Mouse (Mus musculus): Measurements from ENCODE around the gene Rbm38.

Rbm38 gene

DNA sequence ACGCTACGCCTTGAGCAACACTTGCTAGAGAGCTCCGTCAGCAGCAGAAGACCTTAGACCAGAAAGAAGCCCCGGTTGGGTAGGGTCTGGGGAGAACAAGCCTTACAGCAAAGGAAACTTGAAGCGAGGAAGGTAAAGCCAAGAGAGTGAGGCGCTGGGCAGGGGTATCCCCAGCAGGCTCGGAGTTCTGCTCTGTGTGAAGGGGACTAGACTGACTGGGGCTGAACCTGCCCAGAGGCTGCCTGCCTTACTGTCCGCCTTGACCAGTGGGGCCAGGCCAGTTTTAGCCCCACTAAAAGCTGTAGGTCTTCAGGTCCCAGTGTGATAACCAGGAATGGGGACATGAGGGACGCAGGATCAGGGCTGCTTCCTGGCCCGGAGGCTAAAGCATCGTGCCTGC is at the start of gene Rbm38:
TSS of gene Rbm38 (plus strand) at position 69 of the 400 bp plus-strand sequence.
- DNase-seq (ENCODE audit: low spot score in 2 of 2): no peak

DNA sequence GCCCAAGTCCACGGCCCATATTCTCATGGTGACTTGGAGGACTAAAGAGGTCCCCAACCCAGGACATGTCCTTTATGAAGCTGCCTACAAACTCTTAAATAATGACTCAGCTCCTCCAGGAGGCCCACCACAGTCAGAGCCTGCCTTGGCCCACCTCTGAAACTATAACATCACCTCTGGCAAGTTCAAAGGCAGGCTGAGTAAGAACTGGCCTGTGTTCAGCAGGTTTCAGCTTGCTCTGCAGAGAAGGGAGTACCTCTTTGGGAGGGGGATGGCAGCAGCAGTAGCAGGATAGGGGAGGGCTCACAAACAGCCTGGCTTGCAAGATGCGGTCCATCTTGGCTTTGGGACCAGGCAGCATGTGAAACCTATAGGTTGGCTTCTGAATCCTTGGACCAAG is 48.4 kb upstream of the Rbm38 start:
- DNase-seq (ENCODE audit: low spot score in 2 of 2): no peak

DNA sequence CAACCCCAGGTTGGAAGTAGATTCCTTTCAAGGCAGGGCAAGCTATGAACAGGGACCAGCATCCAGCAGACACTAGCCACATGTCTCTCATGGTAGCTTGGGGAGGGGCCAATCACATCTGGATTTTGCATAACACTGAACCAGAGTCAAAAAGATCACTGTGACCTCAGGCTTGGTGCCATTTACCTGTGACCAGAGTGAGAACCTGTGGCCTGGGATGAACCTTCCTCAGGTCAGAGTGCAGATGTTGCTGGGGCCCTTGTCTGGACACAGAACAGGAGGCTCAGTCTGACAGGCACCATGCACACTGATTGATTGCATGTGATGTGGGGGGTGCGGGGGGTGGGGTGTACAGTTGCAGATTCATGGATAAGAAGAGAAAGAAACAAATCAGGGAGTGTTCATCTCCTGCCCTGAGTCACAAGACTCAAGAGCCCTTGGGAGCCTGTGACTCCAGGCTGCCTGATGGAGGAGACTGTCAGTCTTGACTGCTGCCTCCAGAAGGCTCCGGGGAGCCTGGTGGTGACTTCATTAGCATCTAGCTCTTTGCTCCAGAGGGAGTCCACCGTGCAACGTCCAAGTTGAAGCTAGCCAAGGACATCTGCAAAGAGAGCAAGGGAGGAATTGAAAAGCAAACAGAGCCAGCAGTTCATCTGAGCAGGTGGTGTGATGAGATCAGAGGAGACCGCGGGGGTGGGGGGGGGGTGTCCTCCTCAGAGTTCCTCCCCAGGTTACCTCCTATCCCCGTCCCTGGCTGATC is 46.3 kb upstream of the Rbm38 start:
- DNase-seq (ENCODE audit: low spot score in 2 of 2): no peak

DNA sequence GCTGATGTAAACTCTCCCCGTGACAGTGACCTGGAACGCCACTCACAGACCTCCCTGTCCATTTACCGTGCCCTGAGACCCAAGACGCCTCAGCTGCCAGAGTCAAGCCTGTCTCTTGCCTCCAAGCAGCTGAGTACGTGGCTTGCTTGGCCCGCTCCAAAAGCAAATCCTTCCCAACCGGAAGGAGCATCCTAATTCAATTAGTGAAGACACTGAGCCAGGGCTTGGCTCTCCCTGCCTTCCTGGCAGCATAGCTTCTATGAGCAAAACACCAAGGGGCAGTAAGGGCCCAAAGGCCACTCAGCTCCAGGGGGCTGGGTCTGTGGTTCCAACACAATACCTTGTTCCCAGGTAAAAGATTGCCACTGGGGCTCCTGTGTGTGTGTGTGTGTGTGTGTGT is 45.6 kb upstream of the Rbm38 start:
- DNase-seq (ENCODE audit: low spot score in 2 of 2): no peak

DNA sequence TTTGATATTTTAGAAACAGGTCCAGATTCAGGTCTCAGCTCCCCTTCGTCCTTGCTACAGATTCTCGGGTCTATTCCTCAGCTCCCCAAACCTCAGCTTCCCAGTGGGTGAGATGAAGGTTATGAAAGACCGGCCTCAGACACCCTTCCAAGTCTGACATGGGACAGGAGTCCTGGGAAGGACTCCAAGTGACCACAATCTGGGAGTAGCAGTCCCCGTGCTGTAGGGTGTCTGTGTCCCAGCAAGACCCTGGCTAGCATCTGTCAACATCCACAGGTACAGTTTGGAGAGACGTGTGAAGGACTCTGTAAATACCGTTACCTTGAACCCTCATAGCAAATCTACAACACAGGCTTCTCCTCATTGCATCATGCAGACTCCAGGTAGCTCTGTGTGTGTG is 45.1 kb upstream of the Rbm38 start:
- DNase-seq (ENCODE audit: low spot score in 2 of 2): no peak

DNA sequence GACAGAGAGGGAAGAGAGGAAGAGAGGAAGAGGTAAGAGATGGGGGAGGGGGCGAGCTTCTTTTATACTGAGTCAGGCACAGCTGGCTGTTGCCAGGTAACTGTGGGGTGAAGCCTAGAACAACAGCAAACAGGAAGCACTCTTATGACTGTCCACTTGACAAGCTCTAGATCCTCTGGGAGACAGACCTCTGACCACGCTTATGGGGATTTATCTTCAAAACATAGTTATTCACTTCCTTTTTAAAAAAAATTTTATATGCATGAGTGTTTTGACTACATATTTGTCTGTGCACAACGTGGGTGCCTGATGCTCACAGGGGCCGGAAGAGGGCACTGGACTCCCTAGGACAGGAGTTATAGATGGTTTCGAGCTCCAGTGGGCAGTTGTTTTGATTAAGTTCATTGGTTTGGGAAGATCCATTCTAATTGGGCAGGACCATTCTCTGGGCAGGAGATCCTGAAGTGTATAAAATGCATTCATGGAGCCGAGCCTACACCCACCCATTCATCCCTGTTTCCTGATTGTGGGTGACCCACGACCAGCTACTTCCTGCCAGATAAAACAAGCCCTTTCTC is 43.5 kb upstream of the Rbm38 start:
- DNase-seq (ENCODE audit: low spot score in 2 of 2): no peak

DNA sequence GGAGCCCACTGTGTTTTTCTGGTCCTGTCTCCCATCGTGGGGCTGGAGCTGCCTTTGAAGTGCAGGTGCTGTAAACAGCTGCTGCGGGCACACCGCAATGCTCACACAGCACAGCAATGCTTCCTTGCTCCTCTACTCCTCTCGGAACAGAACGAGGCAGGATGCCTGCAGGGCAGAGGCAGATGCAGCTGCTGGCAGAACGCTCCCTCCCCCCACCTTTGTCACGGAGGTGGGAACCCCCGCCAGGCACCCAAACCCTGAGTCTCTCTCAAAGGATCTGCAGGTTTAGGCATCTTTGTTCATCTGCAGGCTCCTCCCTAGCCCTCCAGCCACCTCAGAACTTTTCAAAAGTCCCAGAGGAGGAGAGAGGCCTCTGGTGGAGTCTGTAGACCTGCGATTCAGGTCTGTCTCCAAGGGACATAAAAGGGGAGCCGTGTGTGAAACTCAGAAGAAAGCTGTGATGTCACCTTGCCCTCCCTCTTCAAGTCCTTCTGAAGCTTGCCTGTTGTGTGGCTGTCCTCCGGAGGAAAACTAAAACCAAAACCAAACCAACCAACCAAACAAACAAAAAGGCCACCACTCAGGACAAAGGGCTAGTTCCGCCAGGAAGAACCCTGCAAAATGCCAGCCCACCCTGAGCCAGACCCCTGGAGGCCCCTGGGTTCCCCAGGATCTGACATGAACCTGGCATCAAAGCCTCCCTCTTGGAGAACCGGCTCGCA is 42.7 kb upstream of the Rbm38 start, which contains the start of gene Spo11:
TSS of gene Spo11 (plus strand) at position 292 of the 722 bp plus-strand sequence.
- no peak for DNase-seq (ENCODE audit: low spot score in 2 of 2)

DNA sequence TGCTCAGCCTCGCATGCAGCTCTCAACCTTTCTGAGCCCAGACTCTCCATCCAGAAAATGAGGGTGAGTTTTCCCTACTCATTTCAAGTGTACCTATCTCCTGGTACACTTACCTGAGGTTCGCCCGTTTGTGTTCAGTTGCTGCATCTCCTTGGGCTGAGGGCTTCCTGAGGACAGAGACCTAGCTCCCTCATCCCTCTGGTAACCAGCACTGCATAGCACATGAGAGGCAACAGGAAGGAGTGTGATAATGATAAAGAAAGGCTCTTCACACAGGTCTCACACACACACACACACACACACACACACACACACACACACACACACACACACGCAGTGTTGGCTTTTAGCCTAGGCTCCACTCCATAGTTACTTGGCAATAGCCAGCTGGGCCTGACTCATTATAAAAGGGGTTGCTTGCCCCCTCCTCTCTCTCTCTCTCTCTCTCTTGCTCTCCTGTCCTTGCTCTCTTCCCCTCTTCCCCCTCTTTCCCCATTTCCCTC is 42.1 kb upstream of the Rbm38 start:
- DNase-seq (ENCODE audit: low spot score in 2 of 2): no peak

DNA sequence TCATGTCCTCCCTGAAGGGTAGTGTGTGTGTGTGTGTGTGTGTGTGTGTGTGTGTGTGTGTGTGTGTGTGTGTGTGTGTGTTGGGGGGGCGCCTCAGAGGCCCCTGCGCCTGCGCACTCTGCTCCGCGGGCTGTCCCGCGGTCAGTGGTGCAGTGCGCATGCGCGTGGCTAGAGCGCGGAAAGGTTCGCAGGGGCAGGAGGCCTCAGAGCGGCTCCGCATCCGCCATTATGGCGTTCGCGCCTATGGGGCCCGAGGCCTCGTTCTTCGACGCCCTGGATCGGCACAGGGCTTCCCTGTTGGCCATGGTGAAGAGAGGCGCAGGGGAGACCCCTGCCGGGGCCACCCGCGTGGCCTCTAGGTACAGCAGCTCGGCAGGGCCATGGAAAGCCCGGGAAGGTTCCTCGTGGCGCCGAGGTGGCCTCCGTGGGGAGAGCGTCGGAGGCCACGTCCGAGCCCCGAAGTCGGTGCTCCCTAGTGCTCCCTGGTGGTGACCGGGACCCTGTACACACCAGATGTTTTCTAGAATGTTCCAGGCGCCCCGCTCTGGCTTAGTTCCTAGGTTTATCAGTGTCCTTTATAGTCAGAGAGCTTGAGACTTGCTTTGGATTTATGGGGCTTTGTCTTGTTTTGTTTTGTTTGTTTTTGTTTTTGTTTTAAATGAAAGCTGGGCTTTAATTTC is 40.5 kb upstream of the Rbm38 start:
- no peak for DNase-seq (ENCODE audit: low spot score in 2 of 2)

DNA sequence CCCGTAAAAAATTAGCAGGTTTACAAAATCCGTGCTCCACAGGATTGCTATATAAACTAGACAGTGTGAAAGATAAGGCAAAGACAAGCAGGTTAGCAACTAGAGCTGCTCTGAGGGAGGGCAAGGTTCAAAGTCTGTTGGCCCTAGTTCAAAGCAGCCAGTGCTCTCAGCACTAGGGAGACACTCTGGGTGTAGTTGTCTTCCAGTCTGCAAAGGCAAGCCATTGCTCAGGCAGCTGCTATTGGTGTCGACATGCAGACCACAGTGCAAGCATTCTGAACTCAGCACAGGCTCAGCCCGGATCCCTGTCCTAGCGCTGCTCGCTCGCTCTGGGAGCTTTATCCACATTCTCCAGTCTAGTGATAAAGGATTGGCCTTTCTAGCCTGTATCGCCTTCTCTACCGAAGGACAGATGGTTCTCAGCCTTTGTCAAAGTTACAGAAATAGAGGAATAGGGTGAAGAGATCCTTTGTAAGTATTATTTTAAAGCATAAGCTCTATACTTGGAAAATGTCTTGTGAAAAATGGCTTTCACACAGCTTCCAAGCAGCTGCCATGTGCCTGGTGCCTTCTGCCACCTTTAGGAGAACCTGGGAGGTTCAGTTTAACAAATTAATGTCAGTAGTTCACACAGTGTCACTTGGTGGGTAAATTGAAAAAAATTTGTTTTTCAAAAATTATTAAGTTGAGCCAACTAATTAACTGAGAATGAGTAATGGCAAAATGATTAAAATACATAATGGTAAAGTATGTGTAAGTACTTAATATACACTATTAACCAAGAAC is 37.3 kb upstream of the Rbm38 start:
- peak in 1 of 2 experiments; percentile 13 for DNase-seq (ENCODE audit: low spot score in 2 of 2)

DNA sequence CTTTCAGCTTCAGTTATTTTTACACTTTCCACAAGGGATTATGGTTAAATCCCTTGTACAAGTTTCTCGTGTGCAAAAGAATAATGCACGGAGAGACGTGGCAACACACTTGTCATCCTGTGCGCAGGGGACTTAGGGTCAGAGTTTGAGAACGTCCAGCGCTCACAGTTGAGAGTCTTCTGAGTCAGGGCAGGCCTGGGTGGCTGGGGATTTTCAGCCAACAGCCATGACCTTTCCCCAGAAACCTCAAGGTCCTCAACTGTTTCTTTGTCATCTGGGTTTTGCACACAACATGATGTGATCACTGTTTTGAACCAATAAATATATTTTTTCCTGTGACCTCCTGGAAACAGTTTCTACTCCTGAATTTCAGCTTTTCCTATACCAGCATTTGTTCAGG is 30.1 kb upstream of the Rbm38 start:
- DNase-seq (ENCODE audit: low spot score in 2 of 2): no peak

DNA sequence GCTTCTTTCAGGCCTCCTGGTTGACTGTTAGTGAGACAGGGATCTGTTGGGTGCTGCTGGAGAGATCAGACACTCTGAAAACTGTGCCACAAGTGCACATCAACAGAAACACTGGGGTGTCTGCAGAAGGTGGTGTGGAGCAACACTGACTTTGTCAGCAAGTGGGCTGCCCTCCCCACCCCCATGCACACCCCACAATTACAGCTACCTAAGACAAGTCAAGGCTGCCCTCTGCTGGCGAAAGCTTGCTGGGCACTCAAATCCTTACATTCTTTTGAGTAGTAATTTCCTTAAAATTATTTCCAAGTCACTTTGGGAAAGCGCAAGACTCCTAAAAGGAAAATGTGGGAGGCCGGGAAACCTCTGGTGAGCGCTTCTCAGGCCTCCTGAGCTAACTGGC is 24.1 kb upstream of the Rbm38 start:
- peak; percentile 77 to 85 for DNase-seq (ENCODE audit: low spot score in 2 of 2)

DNA sequence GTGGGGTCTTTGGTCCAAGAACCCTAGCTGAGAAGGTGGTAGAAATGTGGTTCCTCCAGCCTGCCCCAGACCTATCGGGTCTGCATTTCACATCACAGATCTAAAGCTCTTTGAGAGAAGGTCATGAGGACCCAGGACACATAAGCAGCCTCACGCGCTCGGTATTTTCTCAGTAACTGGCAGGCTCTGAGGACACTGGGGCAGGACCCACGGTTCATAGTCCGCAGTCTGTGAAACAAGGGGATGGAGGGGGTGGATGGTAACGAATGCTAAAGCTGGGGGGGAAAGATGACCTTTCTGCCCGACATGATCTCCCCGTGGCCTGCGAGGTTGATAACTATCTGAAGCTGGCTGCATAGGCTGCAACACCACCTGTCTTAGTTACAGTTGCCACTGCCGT is 22.6 kb upstream of the Rbm38 start:
- no peak for DNase-seq (ENCODE audit: low spot score in 2 of 2)

DNA sequence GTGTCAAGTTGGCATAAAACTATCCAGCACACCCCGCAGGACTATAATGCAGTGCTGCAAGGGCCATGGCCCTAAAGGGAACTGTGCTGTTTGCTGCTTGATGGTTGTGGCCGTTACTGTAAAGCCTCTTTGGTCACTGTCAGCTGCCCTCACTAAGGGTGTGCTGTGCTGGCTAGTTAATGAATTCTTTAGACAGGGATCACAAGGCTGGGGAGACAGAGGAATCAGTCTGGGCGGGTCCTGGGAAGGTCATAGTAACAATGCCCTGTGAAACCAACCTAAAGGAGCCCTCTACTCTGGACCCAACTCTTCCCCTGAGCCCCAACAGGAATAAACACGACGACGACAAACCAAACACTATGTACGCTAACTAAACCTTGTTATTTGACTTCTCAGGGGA is 21.8 kb upstream of the Rbm38 start:
- DNase-seq (ENCODE audit: low spot score in 2 of 2): no peak

DNA sequence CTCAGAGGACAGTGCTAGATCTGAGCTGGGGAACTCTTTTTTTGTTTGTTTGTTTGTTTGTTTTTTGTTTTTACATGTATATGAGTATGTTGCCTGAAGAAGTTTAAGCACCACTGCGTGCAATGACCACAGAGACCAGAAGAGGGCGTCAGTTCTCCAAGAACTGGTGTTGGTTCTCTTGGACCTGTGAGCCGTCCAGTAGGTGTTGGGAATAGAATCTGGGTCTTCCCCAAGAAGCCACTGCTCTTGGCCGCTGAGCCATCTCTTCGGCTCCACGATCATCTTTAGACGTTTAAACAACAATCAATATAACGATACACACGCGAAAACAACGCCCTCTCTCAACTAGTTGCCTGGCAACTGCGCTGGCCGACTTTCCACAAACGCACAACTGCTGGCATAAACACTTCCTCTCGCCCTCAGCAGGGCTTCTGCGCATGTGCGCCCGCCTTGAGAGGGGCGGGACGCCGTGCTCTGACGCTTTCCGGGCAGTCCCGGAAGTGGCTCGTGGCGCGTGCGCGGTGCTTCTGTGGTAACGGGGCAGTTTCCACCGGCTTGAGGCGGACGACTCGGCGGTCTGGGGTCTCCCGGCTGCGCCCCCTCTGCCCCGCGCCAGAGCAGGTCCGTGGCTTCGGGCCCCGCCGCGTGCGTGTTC is 20.5 kb upstream of the Rbm38 start, which contains the start of gene Rae1:
TSS of gene Rae1 (plus strand) at position 488 of the 655 bp plus-strand sequence.
- DNase-seq (ENCODE audit: low spot score in 2 of 2): peak; percentile 99

DNA sequence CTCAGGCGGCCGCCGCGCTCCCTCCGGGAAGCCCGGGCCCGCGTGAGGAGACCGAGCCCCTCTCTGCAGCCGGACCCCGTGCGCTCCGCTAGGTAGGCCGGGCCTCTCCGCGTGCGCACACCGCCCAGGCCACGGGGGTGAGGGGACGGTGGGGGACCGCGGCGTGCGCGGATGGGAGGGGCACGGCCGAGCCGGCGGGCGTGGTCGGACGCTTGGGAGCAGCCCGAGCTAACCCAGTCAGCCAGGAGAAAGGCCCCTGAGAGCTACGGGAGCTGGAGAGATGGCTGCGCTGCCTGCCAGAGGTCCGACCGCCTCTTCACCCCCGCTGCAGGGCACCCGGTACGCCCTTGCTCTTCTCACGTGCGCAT is 20.0 kb upstream of the Rbm38 start:
- DNase-seq (ENCODE audit: low spot score in 2 of 2): no peak

DNA sequence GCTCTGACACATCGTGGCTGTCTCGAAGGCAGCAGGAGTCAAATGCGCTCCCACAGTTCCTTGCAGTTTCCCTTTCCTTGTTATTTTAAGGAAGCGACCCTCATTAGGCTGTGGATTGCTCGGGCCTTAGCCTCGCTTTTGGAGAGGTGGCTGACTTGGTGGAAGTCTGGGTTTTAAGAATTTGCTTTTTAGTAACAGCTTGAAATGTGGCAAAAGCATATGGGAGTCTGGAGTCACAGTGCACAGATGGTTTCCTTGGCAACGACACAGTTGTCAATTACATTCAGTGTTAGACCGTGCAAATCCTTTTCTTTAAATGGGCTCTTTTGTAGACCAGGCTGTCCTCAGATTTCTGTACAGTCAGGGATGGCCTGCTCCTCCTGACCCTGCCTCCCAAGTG is 19.4 kb upstream of the Rbm38 start:
- DNase-seq (ENCODE audit: low spot score in 2 of 2): peak in 1 of 2 experiments; percentile 57

DNA sequence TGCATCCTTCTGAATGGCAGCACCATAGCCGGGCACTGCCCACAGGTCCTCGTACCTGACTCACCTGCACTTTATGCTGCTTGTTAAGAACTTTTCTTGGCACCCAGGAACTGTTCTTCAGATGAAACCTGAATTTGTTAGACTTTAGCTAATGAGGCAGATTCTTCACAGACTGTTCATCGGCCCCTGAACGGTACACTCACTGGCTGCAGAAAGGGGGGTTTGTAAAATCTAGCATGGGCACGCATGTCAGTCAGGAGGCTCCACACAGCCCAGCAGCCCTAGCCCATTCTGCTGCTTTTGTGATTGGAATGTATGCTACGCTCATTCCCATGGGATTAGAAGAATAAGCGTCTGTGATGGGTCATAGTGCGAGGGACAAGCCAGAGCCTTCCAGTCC is 16.6 kb upstream of the Rbm38 start:
- DNase-seq (ENCODE audit: low spot score in 2 of 2): no peak

DNA sequence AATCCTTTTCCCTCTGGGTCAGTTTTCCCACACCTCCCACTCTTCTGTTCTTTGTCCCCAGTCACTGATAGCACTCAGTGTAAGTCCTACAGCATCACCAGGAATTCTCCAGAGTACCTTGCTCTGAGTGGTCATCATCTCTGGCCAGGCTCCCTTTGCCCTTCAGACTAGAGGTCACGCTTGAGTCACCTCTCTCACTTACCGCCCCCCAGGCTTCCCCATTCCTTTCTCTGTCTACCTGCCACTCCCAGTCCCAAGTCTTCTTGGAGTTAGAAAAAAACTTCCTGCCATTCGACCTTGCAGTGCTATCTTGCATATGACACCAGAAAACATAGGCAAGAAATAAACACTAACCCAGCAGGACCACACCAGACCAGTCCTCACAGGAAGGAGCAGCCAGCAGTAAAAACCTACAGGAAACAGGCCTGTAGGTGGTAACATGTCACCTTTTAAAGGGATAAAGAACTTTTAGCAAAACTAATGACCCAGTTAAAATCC is 10.0 kb upstream of the Rbm38 start:
- DNase-seq (ENCODE audit: low spot score in 2 of 2): no peak

DNA sequence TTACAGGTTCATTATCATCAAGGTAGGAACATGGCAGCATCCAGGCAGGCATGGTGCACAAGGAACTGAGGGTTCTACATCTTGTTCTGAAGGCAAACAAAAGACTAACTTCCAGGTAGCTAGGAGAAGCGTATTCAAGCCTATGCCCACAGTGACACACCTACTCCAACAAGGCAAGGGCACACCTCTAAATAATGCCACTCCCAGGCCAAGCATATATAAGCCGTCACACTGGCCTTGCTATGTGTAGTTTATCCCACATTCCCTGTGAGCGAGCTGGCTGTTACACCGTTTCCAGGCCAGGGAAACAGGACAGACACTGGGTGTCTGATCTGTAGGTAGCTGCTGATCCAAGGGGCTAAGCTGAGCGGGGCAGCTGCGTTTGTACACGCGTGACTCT is 8.9 kb upstream of the Rbm38 start:
- no peak for DNase-seq (ENCODE audit: low spot score in 2 of 2)
